Mouse (Mus musculus) liver, adult 2 months (tissue): ENCODE results near the gene Pde4dip. TPM values are rescaled to one million over a fixed set of nuclear protein-coding genes. Genes with fewer than 3 reads are reported as not detected.

Experiments used
- DNase-seq: peaks from one replicate; pipeline ENCODE4 v3.0.0-alpha.2; 2011; ENCODE audit warnings: low read depth, low spot score; ENCODE audit errors: extremely low read depth
- H3K27ac ChIP-seq: fragments of 200-500 bp; replicated peaks from 2 replicates; pipeline ENCODE4 v1.5.1; 2012; ENCODE audit warnings: low read depth, mild to moderate bottlenecking, control low read depth, inconsistent platforms, low read length; ENCODE audit not compliant: insufficient read depth
- H3K27me3 ChIP-seq: fragments of 200-500 bp; 2 replicates; pipeline ENCODE4 v1.6.1; 2012; ENCODE audit warnings: mild to moderate bottlenecking, moderate library complexity, low read length, inconsistent platforms; ENCODE audit not compliant: control insufficient read depth, insufficient read depth
- H3K36me3 ChIP-seq: fragments of 200-500 bp; 2 replicates; pipeline ENCODE4 v1.6.1; 2012; ENCODE audit warnings: low read length, inconsistent platforms; ENCODE audit not compliant: control insufficient read depth, insufficient read depth
- H3K4me1 ChIP-seq: fragments of 200-500 bp; 2 replicates; pipeline ENCODE4 v1.6.1; 2011; ENCODE audit warnings: low read length; ENCODE audit not compliant: control insufficient read depth, insufficient read depth
- H3K4me3 ChIP-seq: fragments of 200-500 bp; 2 replicates; pipeline ENCODE4 v1.5.1; 2011; ENCODE audit warnings: low read depth, mild to moderate bottlenecking, control low read depth, low read length, moderate library complexity; ENCODE audit not compliant: insufficient read depth
- H3K79me2 ChIP-seq: fragments of 200-500 bp; 2 replicates; pipeline ENCODE4 v1.6.1; 2012; ENCODE audit warnings: inconsistent platforms, mild to moderate bottlenecking, low read length, moderate library complexity; ENCODE audit not compliant: control insufficient read depth, insufficient read depth
- H3K9ac ChIP-seq: fragments of 200-500 bp; 2 replicates; pipeline ENCODE4 v1.6.1; 2012; ENCODE audit warnings: low read depth, mild to moderate bottlenecking, control low read depth, inconsistent platforms, low read length
- CTCF ChIP-seq: fragments of 200-500 bp; IDR thresholded peaks from 2 replicates; pipeline ENCODE4 v1.5.1; 2011; ENCODE audit warnings: low read depth, low read length, control low read depth
- POLR2A ChIP-seq: fragments of 200-500 bp; IDR thresholded peaks from 2 replicates; pipeline ENCODE4 v1.6.1; 2011; ENCODE audit warnings: low read length, control low read depth; ENCODE audit not compliant: insufficient read depth; ENCODE audit errors: extremely low read depth
- WGBS: fragments of 180-500 bp; shearing (Covaris S2); methylation state at CpG from one replicate; pipeline ENCODE4 v1.1.7; 2018; 5-methylcytosine and 5-hydroxymethylcytosine counted together
- polyA plus RNA-seq: library from polyadenylated mRNA; depleted of rRNA; stranded (reverse); fragments of >200 nt; gene quantifications from 2 replicates; pipeline ENCODE4 v1.2.3, GENCODE M21; 2012
- total RNA-seq: library from RNA; depleted of rRNA; stranded (reverse); fragments of >200 nt; gene quantifications from 2 replicates; pipeline ENCODE4 v1.2.3, GENCODE M21; 2014

The Pde4dip gene
- total and polyA plus RNA-seq, 2 experiments, result 24.0 to 50.1 TPM

GRCm38 (mm10) chr3:97868733-97869132 lies 19.8 kb downstream of the Pde4dip start:
- Histone ChIP-seq H3K27me3 (no peaks in the 10 kb centered on the region), H3K4me1 (peaks cover 9% of the 10 kb centered on the region), H3K79me2 (peaks cover 16% of the 10 kb centered on the region), H3K9ac (no peak overlapping the region), H3K27ac (no peak overlapping the region), H3K4me3 (no peak overlapping the region), H3K36me3 (no peaks in the 10 kb centered on the region)
- 65% methylated on average over 5 of the region's 5 CpGs for WGBS
- TF ChIP-seq POLR2A, result no peak
- no peak for TF ChIP-seq CTCF
- no peak for DNase-seq

GRCm38 (mm10) chr3:97868024-97868689 lies 20.4 kb downstream of the Pde4dip start:
- peak overlapping the region; percentile 70 for H3K27ac ChIP-seq
- no peaks in the 10 kb centered on the region for H3K36me3 ChIP-seq
- no peaks in the 10 kb centered on the region for H3K27me3 ChIP-seq
- peak; percentile 86 for DNase-seq
- TF ChIP-seq CTCF (no peak), POLR2A (peak; percentile 85)
- 3% methylated on average over 42 of the region's 42 CpGs for WGBS
- H3K79me2 ChIP-seq, result peaks cover 16% of the 10 kb centered on the region
- H3K4me1 ChIP-seq, result peaks cover 9% of the 10 kb centered on the region
- H3K9ac ChIP-seq, result peak overlapping the region; percentile 82
- H3K4me3 ChIP-seq, result peak overlapping the region; percentile 68

DNA sequence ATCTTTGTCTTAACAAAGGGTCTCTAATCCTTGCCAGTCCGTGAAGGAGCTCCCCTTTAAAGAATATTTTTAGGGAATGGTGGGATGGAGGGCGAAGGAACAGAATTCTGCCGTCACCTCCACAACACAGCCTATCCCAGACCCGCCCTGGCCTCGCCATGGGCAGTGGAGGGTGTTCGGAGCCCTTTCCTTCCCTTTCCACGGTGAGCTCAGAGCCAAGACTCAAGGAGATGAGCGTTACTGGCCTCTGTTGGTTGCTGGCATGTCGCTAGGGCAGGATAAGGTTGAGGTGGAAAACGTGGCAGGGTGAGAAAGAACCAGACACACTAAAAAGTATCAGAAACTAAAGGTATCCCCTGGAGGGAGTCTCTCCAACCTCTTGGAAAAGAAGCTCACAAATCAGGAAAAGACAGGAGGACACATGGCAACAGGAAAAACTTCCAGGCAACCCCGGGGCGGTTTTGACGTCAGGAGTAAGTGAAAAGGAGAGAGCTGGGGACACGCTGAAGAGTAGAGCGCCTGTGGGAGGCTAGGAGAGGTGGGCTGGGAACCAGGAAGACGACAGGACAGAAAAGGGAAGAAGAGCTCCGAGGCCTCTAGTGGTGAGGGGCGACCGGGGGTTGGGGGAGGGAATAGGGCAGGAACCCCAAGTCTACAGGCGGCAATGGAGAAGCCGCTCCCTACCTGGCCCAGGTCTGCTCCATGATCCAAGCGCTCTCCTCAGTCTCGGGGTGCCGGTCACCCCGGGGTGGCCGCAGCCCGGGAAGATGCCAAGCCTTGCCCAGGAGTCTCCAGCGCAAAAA lies 21.1 kb downstream of the Pde4dip start:
- DNase-seq, result peak; percentile 55
- Histone ChIP-seq H3K4me3 (peak overlapping the region; percentile 68), H3K27ac (peak overlapping the region; percentile 70), H3K79me2 (peaks cover 20% of the 10 kb centered on the region), H3K9ac (peak overlapping the region; percentile 82), H3K27me3 (no peaks in the 10 kb centered on the region), H3K36me3 (no peaks in the 10 kb centered on the region), H3K4me1 (peaks cover 10% of the 10 kb centered on the region)
- WGBS, result 2% methylated on average over 28 of the region's 28 CpGs
- TF ChIP-seq POLR2A, result no peak
- TF ChIP-seq CTCF, result no peak

GRCm38 (mm10) chr3:97866696-97867095 lies 21.8 kb downstream of the Pde4dip start:
- WGBS, result 19% methylated on average over 4 of the region's 4 CpGs
- no peaks in the 10 kb centered on the region for H3K27me3 ChIP-seq
- H3K9ac ChIP-seq, result peak overlapping the region; percentile 82
- DNase-seq, result peak; percentile 82
- H3K4me1 ChIP-seq, result peaks cover 13% of the 10 kb centered on the region
- H3K27ac ChIP-seq, result peak overlapping the region; percentile 89
- peak overlapping the region; percentile 68 for H3K4me3 ChIP-seq
- H3K36me3 ChIP-seq, result no peaks in the 10 kb centered on the region
- peaks cover 26% of the 10 kb centered on the region for H3K79me2 ChIP-seq
- no peak for TF ChIP-seq CTCF

- TF ChIP-seq POLR2A (no peak), CTCF (no peak)
- 92% methylated on average over 7 of the region's 7 CpGs for WGBS
These were observed 27.6 kb downstream of the Pde4dip start for GRCm38 (mm10) chr3:97860820-97861451.

More at GRCm38 (mm10) chr3:97860820-97861451, 27.6 kb downstream of the Pde4dip start:
- Histone ChIP-seq H3K36me3 (no peaks in the 10 kb centered on the region), H3K4me1 (peaks cover 9% of the 10 kb centered on the region), H3K27ac (no peak overlapping the region), H3K9ac (no peak overlapping the region), H3K79me2 (peaks cover 42% of the 10 kb centered on the region), H3K27me3 (no peaks in the 10 kb centered on the region), H3K4me3 (no peak overlapping the region)
- no peak for DNase-seq
